Mouse (Mus musculus) liver, embryonic 11.5 days (tissue): ENCODE measurements at regions not wholly inside any gene's neighbourhood (a gene's known extent, or its start where the extent isn't known, plus 50 kb on each side); places are given as distances from the start of the nearest gene placed in this dataset.

Experiments
- ATAC-seq: fragments of 200-750 bp; cut with Nextera tagmentation; replicated peaks from 2 replicates; pipeline ENCODE4 v1.8.0; 2017; ENCODE audit warnings: moderate number of reproducible peaks, mild to moderate bottlenecking, moderate TSS enrichment, moderate library complexity; ENCODE audit not compliant: low FRiP score
- DNase-seq: peaks from one replicate; pipeline ENCODE4 v3.0.0-alpha.2; 2017; ENCODE audit warnings: low spot score
- H3K27ac ChIP-seq: fragments of 300-500 bp; sonication (generic); 2 replicates; pipeline ENCODE4 v1.5.1; 2014; ENCODE audit warnings: mild to moderate bottlenecking, low read depth, low read length, control low read depth
- H3K27me3 ChIP-seq: fragments of 300-500 bp; sonication (generic); replicated peaks from 2 replicates; pipeline ENCODE4 v1.6.1; 2014; ENCODE audit warnings: low read length, mixed read lengths; ENCODE audit not compliant: control insufficient read depth, insufficient read depth
- H3K36me3 ChIP-seq: fragments of 300-500 bp; sonication (generic); 2 replicates; pipeline ENCODE4 v1.6.1; 2014; ENCODE audit warnings: mild to moderate bottlenecking, low read length, moderate library complexity, mixed read lengths; ENCODE audit not compliant: control insufficient read depth, insufficient read depth
- H3K4me1 ChIP-seq: fragments of 300-500 bp; sonication (generic); replicated peaks from 2 replicates; pipeline ENCODE4 v1.6.1; 2014; ENCODE audit warnings: low read length, mixed read lengths; ENCODE audit not compliant: control insufficient read depth, insufficient read depth
- H3K4me2 ChIP-seq: fragments of 300-500 bp; sonication (generic); 2 replicates; pipeline ENCODE4 v1.6.1; 2014; ENCODE audit warnings: mild to moderate bottlenecking, control low read depth, moderate library complexity
- H3K4me3 ChIP-seq: fragments of 300-500 bp; sonication (generic); 2 replicates; pipeline ENCODE4 v1.5.1; 2014; ENCODE audit warnings: low read depth, low read length, control low read depth
- H3K9ac ChIP-seq: fragments of 300-500 bp; sonication (generic); 2 replicates; pipeline ENCODE4 v1.6.1; 2014; ENCODE audit warnings: low read depth, low read length, control low read depth
- H3K9me3 ChIP-seq: fragments of 300-500 bp; sonication (generic); 2 replicates; pipeline ENCODE4 v1.6.1; 2016; ENCODE audit warnings: low read length, inconsistent platforms, mixed read lengths; ENCODE audit not compliant: control insufficient read depth
- WGBS: fragments of 180-500 bp; shearing (Covaris S2); extraction: QIAGEN DNeasy Blood & Tissue Kit; methylation state at CpG from one replicate; pipeline ENCODE4 v1.1.7; 2014; 5-methylcytosine and 5-hydroxymethylcytosine counted together

- H3K4me1 ChIP-seq: peaks cover 9% of the 10 kb centered on the region
- 52% methylated on average over 8 of the region's 8 CpGs for WGBS
- ATAC-seq: no peak
These were observed 145.2 kb upstream of the Map3k1 start for GRCm38 (mm10) chr13:111953860-111954519.

GRCm38 (mm10) chr13:111954520-111954884 lies 145.7 kb upstream of the Map3k1 start:
- DNase-seq (no peak), ATAC-seq (no peak)
- Histone ChIP-seq H3K4me3 (no peak overlapping the region), H3K4me2 (no peak overlapping the region), H3K9ac (no peak overlapping the region), H3K9me3 (no peaks in the 10 kb centered on the region), H3K27ac (no peak overlapping the region), H3K27me3 (no peaks in the 10 kb centered on the region), H3K36me3 (no peaks in the 10 kb centered on the region), H3K4me1 (peaks cover 9% of the 10 kb centered on the region)
- WGBS: 16% methylated on average over 6 of the region's 6 CpGs

More at GRCm38 (mm10) chr13:111953860-111954519, 145.2 kb upstream of the Map3k1 start:
- H3K27ac ChIP-seq: no peak overlapping the region
- DNase-seq: no peak
- no peaks in the 10 kb centered on the region for H3K9me3 ChIP-seq
- no peaks in the 10 kb centered on the region for H3K27me3 ChIP-seq
- no peak overlapping the region for H3K9ac ChIP-seq
- H3K4me3 ChIP-seq: no peak overlapping the region
- no peaks in the 10 kb centered on the region for H3K36me3 ChIP-seq
- H3K4me2 ChIP-seq: no peak overlapping the region

GRCm38 (mm10) chr13:111957118-111957517 lies 148.3 kb upstream of the Map3k1 start:
- no peak overlapping the region for H3K27ac ChIP-seq
- 30% methylated on average over 3 of the region's 3 CpGs for WGBS
- DNase-seq: no peak

GRCm38 (mm10) chr13:111957674-111958273 lies 149.0 kb upstream of the Map3k1 start:
- peak; percentile 65 for ATAC-seq
- Histone ChIP-seq H3K9ac (no peak overlapping the region), H3K4me1 (peaks cover 9% of the 10 kb centered on the region)

More at GRCm38 (mm10) chr13:111957118-111957517, 148.3 kb upstream of the Map3k1 start:
- Histone ChIP-seq H3K9me3 (no peaks in the 10 kb centered on the region), H3K36me3 (no peaks in the 10 kb centered on the region), H3K27me3 (no peaks in the 10 kb centered on the region), H3K4me2 (no peak overlapping the region), H3K4me3 (no peak overlapping the region), H3K4me1 (peaks cover 9% of the 10 kb centered on the region), H3K9ac (no peak overlapping the region)
- peak; percentile 84 for ATAC-seq

GRCm38 (mm10) chr13:111958421-111958820 lies 149.6 kb upstream of the Map3k1 start:
- no peak overlapping the region for H3K4me2 ChIP-seq

More at GRCm38 (mm10) chr13:111957674-111958273, 149.0 kb upstream of the Map3k1 start:
- WGBS: 81% methylated on average over 11 of the region's 11 CpGs
- no peak for DNase-seq
- Histone ChIP-seq H3K27ac (peak overlapping the region; percentile 4; the same call in 1 of the 2 replicates), H3K27me3 (no peaks in the 10 kb centered on the region), H3K4me3 (no peak overlapping the region), H3K36me3 (no peaks in the 10 kb centered on the region), H3K4me2 (no peak overlapping the region), H3K9me3 (no peaks in the 10 kb centered on the region)

GRCm38 (mm10) chr13:111960036-111960435 lies 151.2 kb upstream of the Map3k1 start:
- H3K27ac ChIP-seq: no peak overlapping the region
- H3K27me3 ChIP-seq: no peaks in the 10 kb centered on the region
- no peak for ATAC-seq
- no peak overlapping the region for H3K4me3 ChIP-seq
- WGBS: 99% methylated on average over 2 of the region's 2 CpGs
- no peaks in the 10 kb centered on the region for H3K9me3 ChIP-seq
- no peak for DNase-seq
- H3K36me3 ChIP-seq: no peaks in the 10 kb centered on the region
- H3K4me1 ChIP-seq: peaks cover 9% of the 10 kb centered on the region; the same call in 1 of the 2 replicates
- H3K4me2 ChIP-seq: no peak overlapping the region
- no peak overlapping the region for H3K9ac ChIP-seq

More at GRCm38 (mm10) chr13:111958421-111958820, 149.6 kb upstream of the Map3k1 start:
- Histone ChIP-seq H3K4me1 (peaks cover 9% of the 10 kb centered on the region), H3K27me3 (no peaks in the 10 kb centered on the region), H3K27ac (0 out of 2 replicates have a peak overlapping the region, but pooled peaks have one; percentile 4), H3K36me3 (no peaks in the 10 kb centered on the region), H3K9me3 (no peaks in the 10 kb centered on the region), H3K4me3 (no peak overlapping the region), H3K9ac (no peak overlapping the region)
- DNase-seq (no peak), ATAC-seq (no peak)
- 93% methylated on average over 1 of the region's 1 CpGs for WGBS

- Histone ChIP-seq H3K4me3 (no peak overlapping the region), H3K27ac (no peak overlapping the region), H3K9ac (no peak overlapping the region), H3K27me3 (no peaks in the 10 kb centered on the region), H3K4me1 (peaks cover 7% of the 10 kb centered on the region; the same call in 1 of the 2 replicates), H3K4me2 (no peak overlapping the region), H3K9me3 (no peaks in the 10 kb centered on the region), H3K36me3 (no peaks in the 10 kb centered on the region)
- no peak for ATAC-seq
- no peak for DNase-seq
- WGBS: 75% methylated on average over 6 of the region's 6 CpGs
These were observed 152.6 kb upstream of the Map3k1 start for GRCm38 (mm10) chr13:111961423-111961822.

GRCm38 (mm10) chr13:111962155-111962554 lies 153.4 kb upstream of the Map3k1 start:
- Histone ChIP-seq H3K9me3 (no peaks in the 10 kb centered on the region), H3K4me2 (no peak overlapping the region), H3K4me1 (peaks cover 5% of the 10 kb centered on the region; the same call in 1 of the 2 replicates), H3K27me3 (no peaks in the 10 kb centered on the region), H3K27ac (no peak overlapping the region), H3K36me3 (no peaks in the 10 kb centered on the region), H3K9ac (no peak overlapping the region), H3K4me3 (no peak overlapping the region)
- no peak; the same call in 1 of the 2 replicates for ATAC-seq
- no peak for DNase-seq
- 91% methylated on average over 4 of the region's 4 CpGs for WGBS

- Histone ChIP-seq H3K9me3 (no peaks in the 10 kb centered on the region), H3K36me3 (no peaks in the 10 kb centered on the region), H3K4me1 (peaks cover 4% of the 10 kb centered on the region; the same call in 1 of the 2 replicates), H3K4me3 (no peak overlapping the region), H3K27ac (no peak overlapping the region), H3K4me2 (no peak overlapping the region), H3K9ac (no peak overlapping the region), H3K27me3 (no peaks in the 10 kb centered on the region)
- ATAC-seq (no peak), DNase-seq (no peak)
- WGBS: 59% methylated on average over 6 of the region's 6 CpGs
These were observed 157.3 kb upstream of the Map3k1 start for GRCm38 (mm10) chr13:111966113-111966512.
